8 mouse cellular contexts compared by ENCODE assay signal in the genomic region with DNA sequence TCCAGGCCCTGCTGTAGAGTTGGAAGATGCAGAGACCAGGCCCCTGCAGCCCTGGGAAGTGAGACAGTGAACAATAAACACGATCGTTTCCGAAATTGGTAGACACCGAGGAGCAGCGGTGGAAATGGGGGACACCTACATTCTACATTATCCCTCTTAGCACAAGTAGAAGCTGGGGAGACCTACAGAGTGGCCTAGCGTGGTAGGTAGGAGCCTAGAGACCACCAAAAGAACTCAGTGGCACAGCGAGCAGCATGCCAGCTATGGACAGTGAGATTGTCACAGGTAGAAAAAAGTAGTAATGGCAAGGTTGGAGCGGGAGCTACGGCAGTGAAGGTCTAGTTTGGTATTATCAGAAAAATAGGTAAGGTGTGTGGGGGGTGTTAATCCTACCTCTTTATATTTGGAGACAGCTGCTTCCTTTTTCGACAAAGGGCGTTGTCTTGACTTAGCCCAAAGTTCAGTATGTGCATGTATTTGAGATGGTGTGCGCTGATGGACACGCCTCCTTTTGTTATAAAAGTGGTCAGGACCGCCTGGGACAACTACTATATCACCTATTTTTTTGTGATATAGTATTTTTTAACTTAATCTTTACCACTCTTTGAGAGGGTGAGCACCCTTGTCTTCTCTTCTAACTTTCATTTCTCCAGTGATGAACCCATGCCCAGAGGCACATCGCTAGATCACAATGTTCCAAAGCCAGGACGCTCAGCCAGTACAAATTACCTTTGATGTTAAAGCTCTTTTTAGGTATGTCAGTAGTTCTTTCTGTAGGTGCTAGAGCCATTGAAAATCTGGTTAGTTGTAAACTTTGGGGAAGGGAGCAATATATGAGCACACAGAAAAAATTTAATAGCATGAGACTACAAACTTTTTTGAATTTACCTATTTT. TPM values are rescaled to one million over a fixed set of nuclear protein-coding genes. Genes with fewer than 3 reads are reported as not detected.
DNase-seq lines count a peak whose midpoint lies in the region; ATAC-seq and TF ChIP-seq lines count a peak whose summit lies in the region.

No protein-coding gene starts in this region.

- H3K9me3 ChIP-seq in kidney, postnatal 0 days (replicated peaks; ENCODE audit: low read length): no peaks in the 10 kb centered on the region
- no peaks in the 10 kb centered on the region for H3K9me3 ChIP-seq in hindbrain, embryonic 13.5 days
- no peaks in the 10 kb centered on the region for H3K9me3 ChIP-seq in midbrain, embryonic 12.5 days

- no peak for TF ChIP-seq POLR2A in bone marrow, adult 2 months (IDR thresholded peaks at IDR 0.05; ENCODE audit: borderline replicate concordance, control insufficient read depth, low read depth, low read length)

- peak overlapping the region; percentile 99 for H3K27ac ChIP-seq in kidney, postnatal 0 days
- H3K27ac ChIP-seq in bone marrow, adult 2 months (ENCODE audit: control insufficient read depth, insufficient read depth, low read depth, low read length, poor library complexity): peak overlapping the region; percentile 91
- H3K27ac ChIP-seq in hindbrain, embryonic 13.5 days: peak overlapping the region; percentile 94
- H3K27ac ChIP-seq in midbrain, embryonic 12.5 days (replicated peaks): peak overlapping the region; percentile 84

- peak overlapping the region; percentile 50; the same call in 1 of the 2 replicates for H3K9ac ChIP-seq in kidney, postnatal 0 days (ENCODE audit: low read depth, low read length)
- H3K9ac ChIP-seq in hindbrain, embryonic 13.5 days: peak overlapping the region; percentile 93
- H3K9ac ChIP-seq in midbrain, embryonic 12.5 days (replicated peaks): peak overlapping the region; percentile 37; the same call in 1 of the 2 replicates

- ATAC-seq in kidney, postnatal 0 days (replicated peaks; ENCODE audit: low FRiP score, low read depth): no peak
- ATAC-seq in hindbrain, embryonic 13.5 days (ENCODE audit: low FRiP score): no peak
- no peak for ATAC-seq in midbrain, embryonic 12.5 days (ENCODE audit: low FRiP score, low read depth)

- 69% methylated on average over 16 of the region's 16 CpGs for WGBS in kidney, postnatal 0 days
- 69% methylated on average over 16 of the region's 16 CpGs for WGBS in bone marrow, adult 2 months
- WGBS in hindbrain, embryonic 13.5 days: 66% methylated on average over 16 of the region's 16 CpGs
- WGBS in midbrain, embryonic 12.5 days: 75% methylated on average over 16 of the region's 16 CpGs

- no peaks in the 10 kb centered on the region for H3K36me3 ChIP-seq in kidney, postnatal 0 days (ENCODE audit: insufficient read depth, low read length)
- H3K36me3 ChIP-seq in hindbrain, embryonic 13.5 days: peaks cover under 1% of the 10 kb centered on the region; the same call in 1 of the 2 replicates
- no peaks in the 10 kb centered on the region for H3K36me3 ChIP-seq in midbrain, embryonic 12.5 days

- peak overlapping the region; percentile 100 for H3K4me3 ChIP-seq in kidney, postnatal 0 days (replicated peaks; ENCODE audit: low read depth, low read length)
- peak overlapping the region; percentile 72 for H3K4me3 ChIP-seq in bone marrow, adult 2 months (replicated peaks; ENCODE audit: control insufficient read depth, low read depth, low read length)
- H3K4me3 ChIP-seq in hindbrain, embryonic 13.5 days: peak overlapping the region; percentile 44
- peak overlapping the region; percentile 41 for H3K4me3 ChIP-seq in midbrain, embryonic 12.5 days

- no peaks in the 10 kb centered on the region for H3K27me3 ChIP-seq in kidney, postnatal 0 days (ENCODE audit: insufficient read depth, low read length)
- no peaks in the 10 kb centered on the region for H3K27me3 ChIP-seq in hindbrain, embryonic 13.5 days
- H3K27me3 ChIP-seq in midbrain, embryonic 12.5 days: no peaks in the 10 kb centered on the region

- peaks cover 27% of the 10 kb centered on the region for H3K4me1 ChIP-seq in kidney, postnatal 0 days (replicated peaks; ENCODE audit: insufficient read depth, low read length)
- peaks cover 3% of the 10 kb centered on the region; the same call in 1 of the 2 replicates for H3K4me1 ChIP-seq in bone marrow, adult 2 months (ENCODE audit: control insufficient read depth, insufficient read depth, low read length)
- peaks cover 41% of the 10 kb centered on the region for H3K4me1 ChIP-seq in hindbrain, embryonic 13.5 days (replicated peaks)
- H3K4me1 ChIP-seq in midbrain, embryonic 12.5 days: peaks cover 30% of the 10 kb centered on the region

- no peak for TF ChIP-seq CTCF in kidney, postnatal 0 days (IDR thresholded peaks at IDR 0.05; ENCODE audit: low read depth)
- TF ChIP-seq CTCF in bone marrow, adult 2 months (IDR thresholded peaks at IDR 0.05; ENCODE audit: control insufficient read depth, insufficient read depth, low read length): no peak

- peak overlapping the region; percentile 75 for H3K4me2 ChIP-seq in kidney, postnatal 0 days (ENCODE audit: low read length)
- H3K4me2 ChIP-seq in hindbrain, embryonic 13.5 days: peak overlapping the region; percentile 82
- peak overlapping the region; percentile 78 for H3K4me2 ChIP-seq in midbrain, embryonic 12.5 days (replicated peaks)

- DNase-seq in kidney, postnatal 0 days (ENCODE audit: low spot score): no peak
- no peak for DNase-seq in kidney, adult 11 months
- no peak for DNase-seq in adrenal gland, postnatal 36 days
- no peak for DNase-seq in ovary, postnatal 10 days (ENCODE audit: low spot score)
- DNase-seq in cerebellum, adult 11-12 months: no peak

RNA-seq across cellular contexts. Expression of gene Tm9sf2, which starts 1.2 kb away (rescaled TPM):
- polyA plus RNA-seq in kidney, postnatal 0 days (2015; fragmentation: Nextera tagmentation; extraction: Ambion mirVana): 221 and 232 TPM in 2 replicates
- 17.1 and 22.3 TPM in 2 replicates for polyA plus RNA-seq in bone marrow, adult 2 months (2011; ENCODE audit: insufficient read depth, insufficient read length, low replicate concordance, missing spikeins)
- 112 and 118 TPM in 2 replicates for polyA plus RNA-seq in hindbrain, embryonic 13.5 days (2015; fragmentation: Nextera tagmentation; extraction: Ambion mirVana)
- 120 and 122 TPM in 2 replicates for polyA plus RNA-seq in midbrain, embryonic 12.5 days (2016; fragmentation: Nextera tagmentation; extraction: Ambion mirVana)
- 100 to 1,000 TPM; 149 to 177 TPM for total RNA-seq in adrenal gland, postnatal 36 days (2021)

Comparison
In these comparisons a context has a peak if more than half of its experiments do, and no peak if none do; other contexts are left out.
1. H3K4me3 ChIP-seq: peak in every context shown above with its lines; median percentile 100 in kidney, postnatal 0 days; 72 in bone marrow, adult 2 months; 44 in hindbrain, embryonic 13.5 days; 41 in midbrain, embryonic 12.5 days.
2. H3K9ac ChIP-seq: peak in every context shown above with its lines; median percentile 93 in hindbrain, embryonic 13.5 days; 50 in kidney, postnatal 0 days; 37 in midbrain, embryonic 12.5 days.